Mouse (Mus musculus) brain, adult 10 weeks (tissue): ENCODE measurements around the gene Stk32c. TPM values are rescaled to one million over a fixed set of nuclear protein-coding genes. Genes with fewer than 3 reads are reported as not detected.

Experiments used
- polyA plus RNA-seq: library from polyadenylated mRNA; stranded (reverse); fragments of 350-450 nt; fragmentation: Illumina TruSeq; extraction: RNeasy Lipid Tissue Mini Kit (QIAGEN cat#74804); gene quantifications from one replicate; pipeline ENCODE4 v1.2.3, GENCODE M21; 2015; ENCODE audit warnings: low read depth, low replicate concordance

The Stk32c gene
- 154 TPM for polyA plus RNA-seq

GRCm38 (mm10) chr7:139212754-139213745, at the start of gene Stk32c, which contains the start of gene Lrrc27:
Gene Stk32c, minus strand, starts transcription at chr7:139213307.
Gene Lrrc27, plus strand, starts transcription at chr7:139212988.

GRCm38 (mm10) chr7:139247881-139248614, 34.9 kb upstream of the Stk32c start, which contains the start of gene Pwwp2b:
Gene Pwwp2b, plus strand, starts transcription at chr7:139248482.

GRCm38 (mm10) chr7:139085629-139086194, 127.4 kb downstream of the Stk32c start, which contains the start of gene Dpysl4:
Gene Dpysl4, plus strand, starts transcription at chr7:139086001.

Other genes starting within 250 kb of the Stk32c start
- 32.9 TPM for gene Dpysl4, start 127.3 kb downstream of the Stk32c start, polyA plus RNA-seq
- 6.3 TPM for gene Lrrc27, start 319 bp downstream of the Stk32c start, polyA plus RNA-seq
- 11.9 TPM for gene Pwwp2b, start 35.2 kb upstream of the Stk32c start, polyA plus RNA-seq
- 48.6 TPM for gene Inpp5a, start 175.8 kb upstream of the Stk32c start, polyA plus RNA-seq